Mouse (Mus musculus) embryonic facial prominence, embryonic 13.5 days (tissue): Measurements from ENCODE around the gene Gabbr2. TPM values are rescaled to one million over a fixed set of nuclear protein-coding genes. Genes with fewer than 3 reads are reported as not detected.

Source experiments
- ATAC-seq: fragments of 200-750 bp; cut with Nextera tagmentation; 2 replicates; pipeline ENCODE4 v1.8.0; 2017; ENCODE audit warnings: low read depth; ENCODE audit not compliant: insufficient number of reproducible peaks, insufficient read depth, low FRiP score, low TSS enrichment
- H3K27ac ChIP-seq: fragments of 300-500 bp; sonication (generic); 2 replicates; pipeline ENCODE4 v1.5.1; 2015; ENCODE audit warnings: moderate library complexity, mild to moderate bottlenecking, inconsistent platforms
- H3K27me3 ChIP-seq: fragments of 300-500 bp; sonication (generic); 2 replicates; pipeline ENCODE4 v1.6.1; 2015; ENCODE audit warnings: mild to moderate bottlenecking, inconsistent platforms
- H3K36me3 ChIP-seq: fragments of 300-500 bp; sonication (generic); 2 replicates; pipeline ENCODE4 v1.6.1; 2015; ENCODE audit warnings: mild to moderate bottlenecking, inconsistent platforms
- H3K4me1 ChIP-seq: fragments of 300-500 bp; sonication (generic); 2 replicates; pipeline ENCODE4 v1.6.1; 2015; ENCODE audit warnings: inconsistent platforms
- H3K4me2 ChIP-seq: fragments of 300-500 bp; sonication (generic); 2 replicates; pipeline ENCODE4 v1.6.1; 2015; ENCODE audit warnings: moderate library complexity, mild to moderate bottlenecking, inconsistent platforms
- H3K4me3 ChIP-seq: fragments of 300-500 bp; sonication (generic); 2 replicates; pipeline ENCODE4 v1.5.1; 2015; ENCODE audit warnings: mild to moderate bottlenecking, inconsistent platforms
- H3K9ac ChIP-seq: fragments of 300-500 bp; sonication (generic); 2 replicates; pipeline ENCODE4 v1.6.1; 2015; ENCODE audit warnings: mild to moderate bottlenecking, inconsistent platforms
- H3K9me3 ChIP-seq: fragments of 300-500 bp; sonication (generic); 2 replicates; pipeline ENCODE4 v1.6.1; 2016; ENCODE audit warnings: inconsistent platforms
- WGBS: fragments of 180-500 bp; shearing (Covaris S2); methylation state at CpG from one replicate; pipeline ENCODE4 v1.1.7; 2015; ENCODE audit warnings: mixed read lengths; 5-methylcytosine and 5-hydroxymethylcytosine counted together
- polyA plus RNA-seq: library from polyadenylated mRNA; unstranded; fragments of >200 nt; fragmentation: Nextera tagmentation; extraction: Ambion mirVana; gene quantifications from 2 replicates; pipeline ENCODE4 v1.2.1, GENCODE M21; 2015

The Gabbr2 gene
- polyA plus RNA-seq, 1 experiment from 2014 or later = 0.20 TPM

DNA sequence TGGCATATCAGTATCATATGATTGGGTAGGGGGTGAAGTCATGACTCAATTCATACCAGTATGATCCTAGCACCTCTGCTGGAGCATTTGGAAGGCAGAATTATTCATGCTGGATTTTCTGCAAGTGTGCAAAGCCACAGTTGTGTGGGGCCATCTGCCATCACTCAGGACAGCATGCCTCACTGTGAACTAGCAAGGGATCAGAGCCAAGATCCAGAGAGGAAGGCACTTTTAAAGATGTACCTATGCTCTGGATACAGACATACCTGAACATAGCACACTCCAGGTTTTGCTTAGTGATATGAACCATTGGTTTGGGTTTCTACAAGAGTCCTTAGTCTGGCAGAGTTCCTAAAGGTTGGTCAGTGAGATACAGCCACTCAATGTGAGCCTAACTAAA, 5.6 kb downstream of the Gabbr2 start:
- Histone ChIP-seq H3K4me1 (peaks cover 10% of the 10 kb centered on the region), H3K9ac (no peak overlapping the region), H3K4me2 (no peak overlapping the region), H3K27me3 (peaks cover 50% of the 10 kb centered on the region), H3K4me3 (no peak overlapping the region), H3K36me3 (no peaks in the 10 kb centered on the region), H3K27ac (no peak overlapping the region), H3K9me3 (no peaks in the 10 kb centered on the region)
- no peak for ATAC-seq

DNA sequence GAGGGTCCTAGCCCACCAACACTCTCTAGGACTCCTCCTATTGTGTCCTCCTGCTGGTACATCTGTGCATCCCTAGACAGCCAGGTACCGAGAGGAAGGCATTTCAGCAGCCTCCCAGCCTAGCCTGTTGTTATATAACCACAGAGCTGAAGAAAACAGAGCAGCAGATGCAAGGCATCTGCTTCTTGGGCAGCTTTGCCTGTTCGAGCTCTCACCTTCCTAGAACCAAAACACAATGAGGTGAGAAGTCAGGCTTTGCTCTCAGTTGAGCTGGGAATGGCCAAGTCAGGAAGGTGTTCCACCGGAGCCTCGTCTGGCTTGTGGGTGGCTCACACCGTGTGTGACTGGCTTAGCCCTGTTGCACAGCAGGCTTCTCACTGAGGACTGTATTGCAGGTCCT, 8.8 kb downstream of the Gabbr2 start:
- no peak overlapping the region for H3K4me3 ChIP-seq
- H3K27ac ChIP-seq = no peak overlapping the region
- no peaks in the 10 kb centered on the region for H3K36me3 ChIP-seq
- no peak for ATAC-seq
- H3K4me2 ChIP-seq = no peak overlapping the region
- 78% methylated on average over 5 of the region's 5 CpGs for WGBS
- peaks cover 19% of the 10 kb centered on the region for H3K27me3 ChIP-seq
- no peaks in the 10 kb centered on the region for H3K4me1 ChIP-seq
- H3K9ac ChIP-seq = no peak overlapping the region
- no peaks in the 10 kb centered on the region for H3K9me3 ChIP-seq

DNA sequence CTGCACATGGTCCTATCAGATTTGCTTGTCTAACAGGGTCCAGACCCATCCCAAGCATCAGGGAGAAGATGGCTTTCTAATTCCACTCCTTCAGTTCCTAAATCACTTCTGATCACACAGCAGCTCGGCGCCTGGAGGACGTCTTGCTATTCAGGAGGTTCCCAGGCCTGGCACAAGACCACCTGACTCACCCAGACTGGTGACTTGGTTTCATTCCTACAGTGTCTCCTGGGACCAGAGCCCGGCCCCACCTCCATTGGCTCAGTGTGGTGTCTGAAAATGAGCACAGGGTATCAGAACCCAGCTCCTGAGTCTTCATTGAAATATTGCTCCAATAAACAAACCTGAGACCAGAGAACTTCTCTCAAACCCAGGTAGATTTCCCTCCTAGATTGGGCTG, 9.6 kb downstream of the Gabbr2 start:
- H3K4me1 ChIP-seq = no peaks in the 10 kb centered on the region
- 88% methylated on average over 4 of the region's 4 CpGs for WGBS
- H3K27ac ChIP-seq = no peak overlapping the region
- no peak for ATAC-seq
- peaks cover 14% of the 10 kb centered on the region for H3K27me3 ChIP-seq
- no peak overlapping the region for H3K4me3 ChIP-seq
- no peak overlapping the region for H3K9ac ChIP-seq
- no peaks in the 10 kb centered on the region for H3K36me3 ChIP-seq
- H3K4me2 ChIP-seq = no peak overlapping the region
- H3K9me3 ChIP-seq = no peaks in the 10 kb centered on the region

DNA sequence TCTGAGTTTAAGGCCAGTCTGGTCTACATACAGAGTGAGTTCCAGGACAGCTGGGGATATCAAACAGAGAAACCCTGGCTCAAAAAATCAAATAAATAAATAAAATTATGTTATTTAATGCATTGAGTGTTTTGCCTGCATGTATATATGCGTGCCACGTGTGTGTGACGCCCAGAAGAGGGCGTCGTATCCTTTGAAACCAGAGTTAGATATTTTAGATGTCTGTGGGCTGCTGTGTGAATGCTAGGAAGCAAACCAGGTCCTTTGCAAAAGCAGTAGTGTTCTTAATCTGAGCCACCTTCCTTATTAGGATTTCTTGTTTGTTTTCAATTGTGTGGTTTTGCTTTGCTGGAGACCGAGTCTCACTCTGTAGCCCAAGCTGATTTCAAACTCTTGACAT, 13.3 kb downstream of the Gabbr2 start:
- H3K9ac ChIP-seq = no peak overlapping the region
- H3K4me1 ChIP-seq = no peaks in the 10 kb centered on the region; the same call in 1 of the 2 replicates
- H3K4me3 ChIP-seq = no peak overlapping the region
- H3K27ac ChIP-seq = no peak overlapping the region
- ATAC-seq = no peak
- no peaks in the 10 kb centered on the region for H3K9me3 ChIP-seq
- 80% methylated on average over 6 of the region's 6 CpGs for WGBS
- H3K36me3 ChIP-seq = no peaks in the 10 kb centered on the region
- no peak overlapping the region for H3K4me2 ChIP-seq
- no peaks in the 10 kb centered on the region for H3K27me3 ChIP-seq

DNA sequence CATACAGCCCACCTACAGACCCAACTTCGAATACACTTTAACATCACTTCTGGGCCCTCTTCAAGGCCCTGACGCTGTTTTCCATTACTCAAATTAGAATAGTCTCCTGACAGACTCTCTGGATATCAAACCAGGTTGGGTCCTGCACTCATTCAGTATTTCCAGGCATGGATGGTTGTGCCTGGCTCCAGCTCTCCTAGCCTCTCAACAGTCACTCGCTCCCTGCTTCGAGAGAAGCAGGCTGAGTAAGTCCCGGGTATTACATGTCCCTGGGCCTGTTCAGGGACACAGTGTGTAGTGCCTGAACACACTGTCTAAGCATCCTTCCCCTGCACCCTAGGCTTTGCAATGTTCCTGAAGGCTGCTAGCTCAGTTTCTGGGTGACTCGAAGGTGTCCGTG, 14.5 kb downstream of the Gabbr2 start:
- H3K9ac ChIP-seq = no peak overlapping the region
- H3K36me3 ChIP-seq = no peaks in the 10 kb centered on the region
- H3K4me1 ChIP-seq = no peaks in the 10 kb centered on the region; the same call in 1 of the 2 replicates
- no peak for ATAC-seq
- 84% methylated on average over 7 of the region's 7 CpGs for WGBS
- H3K4me3 ChIP-seq = no peak overlapping the region
- no peaks in the 10 kb centered on the region for H3K27me3 ChIP-seq
- H3K9me3 ChIP-seq = no peaks in the 10 kb centered on the region
- no peak overlapping the region for H3K4me2 ChIP-seq
- no peak overlapping the region for H3K27ac ChIP-seq

DNA sequence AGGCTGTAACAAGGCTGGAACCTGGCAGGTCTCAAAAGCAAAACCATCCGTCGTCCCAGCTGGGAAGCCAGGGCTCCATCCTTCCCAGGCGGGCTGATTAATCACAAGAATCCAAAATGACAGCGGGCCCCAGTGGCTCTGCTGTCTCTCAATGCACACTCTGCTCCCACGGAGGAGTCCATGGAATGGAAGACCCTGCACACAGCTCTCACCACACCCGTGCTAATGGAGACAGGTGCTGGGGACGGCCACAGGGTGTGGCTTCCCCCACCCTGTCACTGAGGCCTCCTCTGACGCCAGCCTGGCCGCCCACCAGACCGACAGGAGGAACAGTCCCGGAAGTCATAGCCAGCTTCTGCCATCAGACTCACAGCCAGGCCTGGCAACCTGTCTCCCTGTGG, 15.0 kb downstream of the Gabbr2 start:
- no peaks in the 10 kb centered on the region for H3K36me3 ChIP-seq
- no peak for ATAC-seq
- no peak overlapping the region for H3K4me2 ChIP-seq
- H3K27ac ChIP-seq = no peak overlapping the region
- no peaks in the 10 kb centered on the region for H3K9me3 ChIP-seq
- no peak overlapping the region for H3K4me3 ChIP-seq
- H3K27me3 ChIP-seq = no peaks in the 10 kb centered on the region
- no peak overlapping the region for H3K9ac ChIP-seq
- 65% methylated on average over 11 of the region's 11 CpGs for WGBS
- H3K4me1 ChIP-seq = no peaks in the 10 kb centered on the region; the same call in 1 of the 2 replicates

DNA sequence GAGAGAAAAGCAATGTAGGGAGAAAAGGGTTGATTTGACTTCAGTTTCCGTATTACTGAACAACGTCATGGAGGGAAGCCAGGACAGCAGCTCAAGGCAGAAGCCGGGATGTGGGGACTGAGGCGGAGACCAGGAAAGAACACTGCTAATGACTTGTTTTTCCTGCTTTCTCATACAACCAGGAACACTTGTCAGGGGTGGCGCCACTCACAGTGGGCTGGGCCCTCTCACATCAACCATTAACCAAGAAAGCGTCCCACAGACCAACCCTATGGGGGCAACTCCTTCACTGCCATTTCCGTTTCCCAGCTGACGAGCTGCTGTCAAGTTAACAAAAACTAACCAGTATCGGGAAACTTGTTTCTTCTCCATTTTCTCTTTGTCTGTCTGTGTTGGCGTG, 18.4 kb downstream of the Gabbr2 start:
- no peak overlapping the region for H3K4me3 ChIP-seq
- no peak overlapping the region for H3K4me2 ChIP-seq
- H3K27me3 ChIP-seq = no peaks in the 10 kb centered on the region
- no peaks in the 10 kb centered on the region for H3K36me3 ChIP-seq
- 81% methylated on average over 10 of the region's 10 CpGs for WGBS
- H3K9me3 ChIP-seq = no peaks in the 10 kb centered on the region
- no peak overlapping the region for H3K27ac ChIP-seq
- H3K4me1 ChIP-seq = no peaks in the 10 kb centered on the region; the same call in 1 of the 2 replicates
- ATAC-seq = no peak
- H3K9ac ChIP-seq = no peak overlapping the region

DNA sequence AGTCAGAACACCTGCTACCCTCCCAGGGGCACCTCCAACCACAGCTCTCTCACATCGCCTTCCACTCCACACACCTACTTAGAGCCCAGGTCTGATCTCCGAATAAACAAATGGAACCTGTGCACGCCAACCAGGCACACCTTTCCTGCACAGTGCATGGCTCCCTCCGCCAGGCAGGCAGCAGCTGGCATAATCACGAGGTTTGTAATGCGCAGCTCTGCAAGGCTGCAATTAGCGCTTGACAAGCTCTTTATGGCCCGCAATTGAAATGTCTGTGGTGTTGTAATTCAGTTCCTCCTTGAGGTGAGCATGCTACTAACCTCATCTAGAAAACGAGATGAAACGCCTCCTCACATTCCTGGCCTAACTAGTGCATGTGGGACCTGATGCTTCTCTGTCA, 23.7 kb downstream of the Gabbr2 start:
- H3K4me1 ChIP-seq = no peaks in the 10 kb centered on the region
- H3K9ac ChIP-seq = no peak overlapping the region
- no peaks in the 10 kb centered on the region for H3K36me3 ChIP-seq
- no peak for ATAC-seq
- no peak overlapping the region for H3K4me2 ChIP-seq
- H3K27me3 ChIP-seq = no peaks in the 10 kb centered on the region
- H3K27ac ChIP-seq = no peak overlapping the region
- WGBS = 87% methylated on average over 10 of the region's 10 CpGs
- H3K4me3 ChIP-seq = no peak overlapping the region
- 0 out of 2 replicates have a peak, but pooled peaks cover 3% of the 10 kb centered on the region for H3K9me3 ChIP-seq

DNA sequence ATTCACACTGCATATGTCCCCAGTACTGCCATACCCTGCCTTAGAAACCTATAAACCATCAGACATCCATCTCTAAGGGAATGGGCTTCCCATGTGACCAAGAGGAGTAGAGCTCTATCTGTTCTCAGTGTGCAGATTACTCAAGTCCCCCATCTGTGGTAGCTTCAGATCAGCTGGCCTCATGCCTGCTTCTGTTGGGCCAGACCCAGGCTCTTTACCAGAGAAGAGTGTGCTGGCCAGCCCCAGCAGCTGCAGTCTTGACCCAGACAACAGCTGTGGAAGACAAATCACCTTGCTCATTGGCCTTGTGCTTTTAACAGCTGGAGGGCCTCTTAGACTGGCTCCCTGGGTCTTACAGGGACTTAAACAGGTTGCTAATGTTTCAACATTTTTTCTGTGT, 25.1 kb downstream of the Gabbr2 start:
- H3K27ac ChIP-seq = no peak overlapping the region
- H3K4me2 ChIP-seq = no peak overlapping the region
- H3K27me3 ChIP-seq = no peaks in the 10 kb centered on the region
- H3K4me1 ChIP-seq = no peaks in the 10 kb centered on the region
- no peak overlapping the region for H3K9ac ChIP-seq
- no peaks in the 10 kb centered on the region for H3K36me3 ChIP-seq
- no peak for ATAC-seq
- no peak overlapping the region for H3K4me3 ChIP-seq
- 0 out of 2 replicates have a peak, but pooled peaks cover 3% of the 10 kb centered on the region for H3K9me3 ChIP-seq

DNA sequence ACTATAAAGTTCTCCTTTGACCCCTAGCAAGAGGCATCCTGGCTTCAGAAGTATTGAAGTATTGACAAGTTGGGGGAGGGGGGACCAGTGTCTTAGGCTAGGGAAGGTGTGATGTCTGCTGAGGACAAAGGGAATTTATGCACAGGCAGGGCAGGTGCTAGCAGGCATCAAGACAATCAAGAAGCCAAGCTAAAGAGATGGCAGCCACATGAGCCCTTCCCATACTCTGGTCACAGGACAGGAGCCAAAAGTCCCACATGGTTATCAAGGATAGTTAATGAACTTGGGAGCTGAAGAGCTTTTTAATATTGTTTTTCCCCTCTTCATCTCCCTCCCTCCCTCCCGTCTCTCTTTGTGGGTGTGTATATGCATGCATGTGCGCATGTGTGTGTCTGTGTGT, 30.3 kb downstream of the Gabbr2 start:
- ATAC-seq = no peak
- Histone ChIP-seq H3K27me3 (no peaks in the 10 kb centered on the region), H3K36me3 (no peaks in the 10 kb centered on the region), H3K4me2 (no peak overlapping the region), H3K27ac (no peak overlapping the region), H3K4me1 (no peaks in the 10 kb centered on the region), H3K4me3 (no peak overlapping the region), H3K9ac (no peak overlapping the region), H3K9me3 (0 out of 2 replicates have a peak, but pooled peaks cover 3% of the 10 kb centered on the region)
- 90% methylated on average over 2 of the region's 2 CpGs for WGBS

DNA sequence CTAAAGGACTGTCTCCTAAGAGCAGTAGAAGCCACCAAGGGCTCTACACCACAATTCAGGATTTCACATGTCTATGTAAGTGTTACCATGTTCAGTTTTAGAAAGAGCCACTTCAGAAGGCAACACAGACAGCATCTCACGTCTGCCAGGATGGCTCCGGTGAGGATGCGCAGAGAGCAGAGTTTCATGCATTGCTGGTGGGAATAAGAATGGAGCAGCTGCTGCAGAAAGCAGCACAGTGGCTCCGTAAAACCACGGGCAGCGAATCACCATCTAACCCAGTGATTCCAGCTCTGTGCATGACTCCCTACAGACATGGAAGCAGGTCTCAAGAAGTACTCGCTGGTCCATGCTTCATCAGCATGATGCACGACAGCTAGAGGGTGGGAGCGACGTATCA, 31.5 kb downstream of the Gabbr2 start:
- no peak for ATAC-seq

DNA sequence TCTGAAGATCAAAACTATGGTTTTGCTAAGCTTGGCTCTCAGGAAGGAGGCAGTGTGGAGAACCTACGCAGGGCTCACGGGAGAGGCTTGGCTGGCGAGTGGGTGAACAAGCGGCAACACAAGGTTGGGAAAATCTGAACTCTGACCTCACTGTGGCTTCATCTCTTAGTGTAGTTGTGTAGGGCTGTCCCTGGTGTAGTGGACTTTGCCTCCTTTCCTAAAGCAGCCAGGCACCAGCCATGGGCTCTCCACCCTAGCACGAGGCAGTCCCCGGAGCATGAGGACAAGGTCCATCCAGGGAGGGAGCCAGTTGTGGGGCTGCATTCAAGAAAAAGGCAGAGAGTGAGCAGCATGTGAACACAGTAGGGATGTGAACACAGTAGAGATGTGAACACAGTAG, 31.9 kb downstream of the Gabbr2 start:
- H3K9me3 ChIP-seq = no peaks in the 10 kb centered on the region
- no peak overlapping the region for H3K4me3 ChIP-seq
- H3K4me2 ChIP-seq = no peak overlapping the region
- ATAC-seq = no peak
- no peak overlapping the region for H3K9ac ChIP-seq
- H3K36me3 ChIP-seq = no peaks in the 10 kb centered on the region
- H3K27me3 ChIP-seq = no peaks in the 10 kb centered on the region
- no peak overlapping the region for H3K27ac ChIP-seq
- no peaks in the 10 kb centered on the region for H3K4me1 ChIP-seq
- 92% methylated on average over 6 of the region's 6 CpGs for WGBS

More for the DNA sequence above, 31.5 kb downstream of the Gabbr2 start:
- Histone ChIP-seq H3K27me3 (no peaks in the 10 kb centered on the region), H3K9me3 (0 out of 2 replicates have a peak, but pooled peaks cover under 1% of the 10 kb centered on the region), H3K27ac (no peak overlapping the region), H3K9ac (no peak overlapping the region), H3K4me3 (no peak overlapping the region), H3K36me3 (no peaks in the 10 kb centered on the region), H3K4me1 (no peaks in the 10 kb centered on the region), H3K4me2 (no peak overlapping the region)
- 88% methylated on average over 10 of the region's 10 CpGs for WGBS

DNA sequence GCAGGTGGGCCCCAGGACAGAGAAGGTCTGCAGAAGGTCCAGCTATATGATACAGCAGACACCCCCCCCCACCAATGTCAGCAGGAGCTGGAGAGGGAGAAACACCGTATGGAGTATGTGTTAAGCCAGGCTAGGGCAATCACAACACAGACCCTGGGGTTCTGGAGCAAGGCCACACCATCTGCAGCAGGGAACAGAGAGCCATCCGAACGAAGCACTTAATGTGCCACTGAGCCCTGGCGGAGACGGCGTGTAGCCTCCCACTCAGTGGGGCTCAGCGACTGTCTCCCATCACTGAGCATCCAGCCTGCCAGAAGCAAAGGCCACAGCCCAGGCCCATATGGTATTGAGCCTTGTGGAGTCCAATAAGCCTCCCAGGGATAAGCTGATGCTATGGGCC, 33.7 kb downstream of the Gabbr2 start:
- Histone ChIP-seq H3K4me3 (no peak overlapping the region), H3K36me3 (no peaks in the 10 kb centered on the region), H3K4me2 (no peak overlapping the region), H3K27ac (no peak overlapping the region), H3K9ac (no peak overlapping the region), H3K27me3 (no peaks in the 10 kb centered on the region), H3K4me1 (no peaks in the 10 kb centered on the region), H3K9me3 (no peaks in the 10 kb centered on the region)
- 87% methylated on average over 7 of the region's 7 CpGs for WGBS
- ATAC-seq = no peak
